Mouse (Mus musculus): ENCODE measurements at regions not wholly inside any gene's neighbourhood (a gene's known extent, or its start where the extent isn't known, plus 50 kb on each side); places are given as distances from the start of the nearest gene placed in this dataset.

- H3K36me3 ChIP-seq (ENCODE audit: control insufficient read depth, insufficient read depth, low read length), result no peaks in the 10 kb centered on the region
- WGBS, result 88% methylated on average over 13 of the region's 13 CpGs
- H3K4me3 ChIP-seq (ENCODE audit: low read depth, low read length), result no peak overlapping the region
- H3K4me2 ChIP-seq (ENCODE audit: low read depth, low read length, severe bottlenecking), result no peak overlapping the region
- no peaks in the 10 kb centered on the region for H3K27me3 ChIP-seq (ENCODE audit: control insufficient read depth, insufficient read depth, low read length)
- no peak for DNase-seq (ENCODE audit: low spot score)
- H3K9ac ChIP-seq (ENCODE audit: low read length), result no peak overlapping the region
- ATAC-seq (replicated peaks; ENCODE audit: low FRiP score), result no peak
- H3K27ac ChIP-seq (ENCODE audit: low read depth, low read length), result no peak overlapping the region
- H3K4me1 ChIP-seq (replicated peaks; ENCODE audit: control insufficient read depth, insufficient read depth, low read length), result peaks cover 2% of the 10 kb centered on the region; the same call in 1 of the 2 replicates
- H3K9me3 ChIP-seq (ENCODE audit: control insufficient read depth, low read length), result no peaks in the 10 kb centered on the region
Observed at GRCm38 (mm10) chr4:142633667-142634350, 394.6 kb upstream of the Kazn start.

DNA sequence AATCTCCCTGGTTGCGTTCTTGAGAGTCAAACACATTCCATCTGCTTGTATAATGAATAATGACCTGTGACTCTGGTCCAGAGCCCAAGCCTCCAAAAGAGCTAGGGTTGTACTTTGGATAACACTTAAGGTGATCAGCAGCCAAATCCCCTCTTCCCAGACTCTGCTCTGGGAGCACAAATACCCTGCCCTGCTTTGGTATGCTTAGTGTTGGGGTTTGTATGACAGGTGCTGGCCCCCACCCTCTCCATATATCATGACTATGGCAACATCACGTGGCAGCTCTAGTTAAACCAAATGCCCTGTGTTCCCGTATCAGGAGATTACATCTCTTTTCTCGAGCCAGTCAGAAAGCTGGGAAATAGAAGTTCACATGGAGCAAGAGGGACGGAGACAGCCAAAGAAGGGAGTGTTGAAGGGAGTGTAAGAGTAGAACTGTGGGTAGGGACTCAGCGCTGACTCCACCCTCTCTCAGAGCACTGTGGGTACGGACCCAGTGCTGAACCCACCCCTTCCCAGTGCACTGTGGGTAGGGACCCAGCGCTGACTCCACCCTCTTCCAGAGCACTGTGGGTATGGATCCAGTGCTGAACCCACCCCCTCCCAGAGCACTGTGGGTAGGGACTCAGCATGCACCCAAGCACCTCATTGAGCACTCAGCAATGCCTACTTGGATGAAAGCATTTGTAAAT lies 387.4 kb upstream of the Kazn start:
- DNase-seq (ENCODE audit: low spot score), result no peak
- Histone ChIP-seq H3K4me1 (replicated peaks; ENCODE audit: control insufficient read depth, insufficient read depth, low read length) (peaks cover 4% of the 10 kb centered on the region; the same call in 1 of the 2 replicates), H3K36me3 (ENCODE audit: control insufficient read depth, insufficient read depth, low read length) (no peaks in the 10 kb centered on the region), H3K4me2 (ENCODE audit: low read depth, low read length, severe bottlenecking) (no peak overlapping the region), H3K27ac (ENCODE audit: low read depth, low read length) (no peak overlapping the region), H3K9me3 (ENCODE audit: control insufficient read depth, low read length) (no peaks in the 10 kb centered on the region), H3K27me3 (ENCODE audit: control insufficient read depth, insufficient read depth, low read length) (no peaks in the 10 kb centered on the region), H3K4me3 (ENCODE audit: low read depth, low read length) (no peak overlapping the region), H3K9ac (ENCODE audit: low read length) (no peak overlapping the region)
- WGBS, result 87% methylated on average over 8 of the region's 8 CpGs
- ATAC-seq (replicated peaks; ENCODE audit: low FRiP score), result no peak

DNA sequence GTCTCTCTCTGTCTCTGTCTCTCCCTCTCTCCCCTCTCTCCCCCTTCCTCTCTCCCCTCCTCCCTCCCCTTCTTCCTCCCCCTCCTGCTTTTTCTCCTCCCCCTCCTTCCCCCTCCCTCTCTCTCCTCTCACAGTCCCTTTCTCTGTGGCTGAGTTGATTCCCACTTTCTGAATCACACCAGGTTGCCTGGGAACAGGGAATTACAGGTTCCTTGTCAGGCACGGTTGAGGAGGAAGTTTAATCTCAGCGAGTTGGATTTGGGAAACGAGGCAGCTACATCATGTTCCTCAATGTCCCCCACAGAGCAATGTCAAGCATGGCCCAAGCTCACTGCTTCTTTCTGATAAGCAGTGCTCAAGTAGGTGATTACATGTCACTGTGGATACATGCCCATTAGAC lies 386.3 kb upstream of the Kazn start:
- H3K9ac ChIP-seq (ENCODE audit: low read length), result no peak overlapping the region
- 41% methylated on average over 3 of the region's 3 CpGs for WGBS
- no peaks in the 10 kb centered on the region for H3K27me3 ChIP-seq (ENCODE audit: control insufficient read depth, insufficient read depth, low read length)
- no peak overlapping the region for H3K4me2 ChIP-seq (ENCODE audit: low read depth, low read length, severe bottlenecking)
- H3K4me3 ChIP-seq (ENCODE audit: low read depth, low read length), result no peak overlapping the region
- H3K27ac ChIP-seq (ENCODE audit: low read depth, low read length), result no peak overlapping the region
- H3K36me3 ChIP-seq (ENCODE audit: control insufficient read depth, insufficient read depth, low read length), result no peaks in the 10 kb centered on the region
- no peak for ATAC-seq (replicated peaks; ENCODE audit: low FRiP score)
- H3K9me3 ChIP-seq (ENCODE audit: control insufficient read depth, low read length), result no peaks in the 10 kb centered on the region
- peaks cover 4% of the 10 kb centered on the region; the same call in 1 of the 2 replicates for H3K4me1 ChIP-seq (replicated peaks; ENCODE audit: control insufficient read depth, insufficient read depth, low read length)
- DNase-seq (ENCODE audit: low spot score), result no peak

DNA sequence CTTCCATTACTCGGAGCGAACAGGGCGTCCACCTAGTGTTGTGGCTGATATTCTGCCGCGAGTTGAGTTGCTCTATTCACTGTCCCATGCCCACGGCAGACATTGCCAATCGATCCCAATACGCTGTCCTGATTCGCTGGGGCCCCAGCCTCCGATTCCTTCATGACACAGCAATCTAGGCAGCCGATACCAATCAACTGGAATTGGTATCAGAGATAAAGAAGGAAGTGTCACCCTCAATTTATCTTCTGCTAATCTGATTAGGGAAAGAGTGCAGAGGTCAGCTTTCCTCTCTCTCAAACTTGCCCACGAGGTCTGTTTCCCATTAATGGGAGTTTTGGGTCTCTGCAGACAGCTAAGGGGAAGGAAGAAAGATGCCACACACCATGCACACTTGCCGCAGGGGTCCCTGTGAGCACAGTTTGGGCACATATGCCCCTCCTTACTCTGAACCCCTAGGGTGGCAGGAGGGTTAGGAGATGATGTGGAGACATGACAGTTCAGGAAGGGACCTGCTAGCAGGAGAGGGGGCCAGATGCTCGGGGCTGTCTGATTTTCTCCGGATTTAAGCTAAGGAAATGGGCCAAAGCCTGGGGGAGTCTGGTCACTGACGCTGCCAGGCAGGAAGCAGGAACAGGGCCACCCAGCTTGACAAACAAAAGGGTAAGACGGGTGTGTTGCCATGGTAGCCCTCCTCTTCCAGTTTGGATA lies 383.1 kb upstream of the Kazn start:
- Histone ChIP-seq H3K4me1 (replicated peaks; ENCODE audit: control insufficient read depth, insufficient read depth, low read length) (peaks cover 4% of the 10 kb centered on the region; the same call in 1 of the 2 replicates), H3K27ac (ENCODE audit: low read depth, low read length) (no peak overlapping the region), H3K4me3 (ENCODE audit: low read depth, low read length) (no peak overlapping the region), H3K27me3 (ENCODE audit: control insufficient read depth, insufficient read depth, low read length) (no peaks in the 10 kb centered on the region), H3K4me2 (ENCODE audit: low read depth, low read length, severe bottlenecking) (no peak overlapping the region), H3K36me3 (ENCODE audit: control insufficient read depth, insufficient read depth, low read length) (no peaks in the 10 kb centered on the region), H3K9ac (ENCODE audit: low read length) (no peak overlapping the region), H3K9me3 (ENCODE audit: control insufficient read depth, low read length) (no peaks in the 10 kb centered on the region)
- WGBS, result 42% methylated on average over 17 of the region's 17 CpGs
- no peak for DNase-seq (ENCODE audit: low spot score)
- 0 out of 2 replicates have a peak, but pooled peaks have one; percentile 18 for ATAC-seq (replicated peaks; ENCODE audit: low FRiP score)

GRCm38 (mm10) chr4:142619396-142619795 lies 380.2 kb upstream of the Kazn start:
- H3K9me3 ChIP-seq (ENCODE audit: control insufficient read depth, low read length), result no peaks in the 10 kb centered on the region
- H3K36me3 ChIP-seq (ENCODE audit: control insufficient read depth, insufficient read depth, low read length), result no peaks in the 10 kb centered on the region
- no peak overlapping the region for H3K4me3 ChIP-seq (ENCODE audit: low read depth, low read length)
- no peaks in the 10 kb centered on the region for H3K27me3 ChIP-seq (ENCODE audit: control insufficient read depth, insufficient read depth, low read length)
- no peak overlapping the region for H3K9ac ChIP-seq (ENCODE audit: low read length)
- whole genome bisulfite sequencing, result 69% methylated on average over 8 of the region's 8 CpGs
- no peak overlapping the region for H3K27ac ChIP-seq (ENCODE audit: low read depth, low read length)
- no peak for DNase-seq (ENCODE audit: low spot score)
- no peak overlapping the region for H3K4me2 ChIP-seq (ENCODE audit: low read depth, low read length, severe bottlenecking)
- no peak for ATAC-seq (replicated peaks; ENCODE audit: low FRiP score)
- H3K4me1 ChIP-seq (replicated peaks; ENCODE audit: control insufficient read depth, insufficient read depth, low read length), result peaks cover 4% of the 10 kb centered on the region; the same call in 1 of the 2 replicates

DNA sequence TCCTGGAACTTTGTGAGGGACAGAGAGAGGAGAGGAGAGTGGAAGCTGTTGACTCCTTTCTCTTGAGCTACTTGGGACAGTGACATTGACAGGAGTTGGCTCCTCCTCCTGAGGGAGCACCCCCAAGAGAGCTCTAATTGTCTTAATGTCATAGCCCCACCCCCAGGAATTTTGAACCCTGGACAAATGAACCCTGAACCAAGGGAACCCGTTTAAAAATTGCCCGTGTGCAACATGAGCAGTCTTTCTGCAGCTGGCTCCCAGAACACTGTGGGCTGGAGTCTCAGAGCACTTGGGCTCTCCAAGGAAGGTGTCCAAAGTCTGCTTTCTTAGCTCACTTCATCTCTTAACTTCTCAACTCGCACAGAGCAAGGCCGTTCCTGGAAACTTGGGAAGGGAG lies 379.6 kb upstream of the Kazn start:
- no peaks in the 10 kb centered on the region for H3K36me3 ChIP-seq (ENCODE audit: control insufficient read depth, insufficient read depth, low read length)
- DNase-seq (ENCODE audit: low spot score) (no peak), ATAC-seq (replicated peaks; ENCODE audit: low FRiP score) (no peak)
- no peak overlapping the region for H3K9ac ChIP-seq (ENCODE audit: low read length)
- 24% methylated on average over 4 of the region's 4 CpGs for WGBS
- H3K27me3 ChIP-seq (ENCODE audit: control insufficient read depth, insufficient read depth, low read length), result no peaks in the 10 kb centered on the region
- H3K27ac ChIP-seq (ENCODE audit: low read depth, low read length), result no peak overlapping the region
- no peaks in the 10 kb centered on the region for H3K9me3 ChIP-seq (ENCODE audit: control insufficient read depth, low read length)
- no peak overlapping the region for H3K4me2 ChIP-seq (ENCODE audit: low read depth, low read length, severe bottlenecking)
- H3K4me1 ChIP-seq (replicated peaks; ENCODE audit: control insufficient read depth, insufficient read depth, low read length), result peaks cover 4% of the 10 kb centered on the region; the same call in 1 of the 2 replicates
- H3K4me3 ChIP-seq (ENCODE audit: low read depth, low read length), result no peak overlapping the region

DNA sequence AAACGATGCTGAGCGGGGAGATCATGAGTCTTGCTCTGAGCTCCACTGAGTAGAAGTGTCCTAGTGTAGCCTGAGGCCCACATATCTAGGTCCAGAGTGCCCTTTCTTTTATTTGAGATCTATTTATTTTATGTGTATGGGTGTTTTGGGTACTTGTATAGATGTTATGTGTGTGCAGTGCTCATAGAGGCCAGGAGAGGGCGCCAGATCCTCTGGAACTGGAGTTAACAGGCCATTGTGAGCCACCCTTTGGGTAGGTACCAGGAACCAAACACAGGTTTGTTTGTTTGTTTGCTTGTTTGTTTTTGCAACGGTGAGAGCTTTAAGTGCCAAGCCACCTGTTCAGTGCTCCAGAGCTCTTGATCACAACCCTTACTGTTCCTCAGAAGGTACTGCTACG lies 378.5 kb upstream of the Kazn start:
- Histone ChIP-seq H3K27me3 (ENCODE audit: control insufficient read depth, insufficient read depth, low read length) (no peaks in the 10 kb centered on the region), H3K36me3 (ENCODE audit: control insufficient read depth, insufficient read depth, low read length) (no peaks in the 10 kb centered on the region), H3K4me3 (ENCODE audit: low read depth, low read length) (no peak overlapping the region), H3K4me2 (ENCODE audit: low read depth, low read length, severe bottlenecking) (no peak overlapping the region), H3K4me1 (replicated peaks; ENCODE audit: control insufficient read depth, insufficient read depth, low read length) (peaks cover 4% of the 10 kb centered on the region; the same call in 1 of the 2 replicates), H3K9ac (ENCODE audit: low read length) (no peak overlapping the region), H3K9me3 (ENCODE audit: control insufficient read depth, low read length) (no peaks in the 10 kb centered on the region), H3K27ac (ENCODE audit: low read depth, low read length) (no peak overlapping the region)
- ATAC-seq (replicated peaks; ENCODE audit: low FRiP score), result no peak
- DNase-seq (ENCODE audit: low spot score), result peak; percentile 65
- WGBS, result 72% methylated on average over 5 of the region's 5 CpGs

GRCm38 (mm10) chr4:142616901-142617300 lies 377.7 kb upstream of the Kazn start:
- 88% methylated on average over 7 of the region's 7 CpGs for WGBS

More at GRCm38 (mm10) chr4:142616901-142617300, 377.7 kb upstream of the Kazn start:
- H3K9ac ChIP-seq (ENCODE audit: low read length), result no peak overlapping the region
- no peaks in the 10 kb centered on the region; the same call in 1 of the 2 replicates for H3K4me1 ChIP-seq (replicated peaks; ENCODE audit: control insufficient read depth, insufficient read depth, low read length)
- H3K27me3 ChIP-seq (ENCODE audit: control insufficient read depth, insufficient read depth, low read length), result no peaks in the 10 kb centered on the region
- H3K27ac ChIP-seq (ENCODE audit: low read depth, low read length), result no peak overlapping the region
- H3K4me2 ChIP-seq (ENCODE audit: low read depth, low read length, severe bottlenecking), result no peak overlapping the region
- H3K9me3 ChIP-seq (ENCODE audit: control insufficient read depth, low read length), result no peaks in the 10 kb centered on the region
- DNase-seq (ENCODE audit: low spot score), result no peak
- H3K4me3 ChIP-seq (ENCODE audit: low read depth, low read length), result no peak overlapping the region
- ATAC-seq (replicated peaks; ENCODE audit: low FRiP score), result no peak
- no peaks in the 10 kb centered on the region for H3K36me3 ChIP-seq (ENCODE audit: control insufficient read depth, insufficient read depth, low read length)
